Mouse (Mus musculus) CH12F3 (cell line): ENCODE data around the gene 4930544G11Rik.

Experiments
- in situ Hi-C: fragments of 300-500 bp; cut with MboI; formaldehyde crosslinking; loops from 2 replicates; pipeline ENCODE4 v1.14.3; 2020; ENCODE audit warnings: low sequenced_read_pairs

4930544G11Rik gene

GRCm38 (mm10) chr6:65952309-65952708 is at the start of gene 4930544G11Rik:
4930544G11Rik (plus strand) TSS chr6:65952609.
- in situ Hi-C loops, result no loop called here

- in situ Hi-C loops, result no loop called here
These were observed 45.7 kb upstream of the 4930544G11Rik start for GRCm38 (mm10) chr6:65906657-65907182.

DNA sequence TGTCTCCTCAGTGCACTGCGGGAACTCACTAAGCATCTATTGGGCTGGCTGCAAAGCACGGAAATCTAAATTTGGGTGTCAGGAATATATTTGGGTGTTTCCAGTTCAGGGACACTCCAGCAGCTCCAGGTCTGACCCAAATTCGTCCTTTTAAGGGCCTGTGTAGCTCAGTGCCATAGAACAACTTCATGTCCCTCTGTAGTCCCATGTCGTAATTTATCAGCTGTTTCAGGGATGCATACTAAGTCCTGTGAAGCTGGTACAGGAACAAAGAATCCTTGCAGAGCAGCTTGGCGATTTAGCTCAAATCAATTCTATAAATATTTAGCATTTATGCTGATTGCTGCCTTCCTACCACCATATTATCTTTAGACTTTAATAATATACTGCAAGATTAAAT is 37.0 kb upstream of the 4930544G11Rik start:
- in situ Hi-C loops, result no loop called here

DNA sequence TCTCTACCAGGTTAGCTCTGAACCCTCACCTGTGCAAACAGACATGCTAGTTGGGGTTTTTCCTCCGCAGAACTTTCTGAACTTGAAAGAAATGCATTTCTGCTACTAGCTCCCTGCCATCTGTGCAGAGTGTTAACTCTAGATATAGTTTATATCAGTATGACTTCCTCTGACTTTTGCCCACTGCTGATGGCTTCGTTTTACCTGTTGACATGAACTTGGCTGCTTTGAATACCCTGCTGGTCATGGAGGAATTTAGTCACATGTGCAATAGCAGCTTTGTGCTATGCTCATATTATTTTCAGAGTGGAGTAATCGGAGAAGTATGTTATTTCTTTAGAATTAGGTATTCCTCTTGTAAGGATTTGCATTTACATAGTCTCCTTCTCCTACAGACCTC is 30.7 kb upstream of the 4930544G11Rik start:
- in situ Hi-C loops, result no loop called here

- in situ Hi-C loops, result no loop called here
These were observed 28.8 kb upstream of the 4930544G11Rik start for GRCm38 (mm10) chr6:65923501-65924084.

GRCm38 (mm10) chr6:65925737-65926333 is 26.6 kb upstream of the 4930544G11Rik start:
- in situ Hi-C loops, result no loop called here

DNA sequence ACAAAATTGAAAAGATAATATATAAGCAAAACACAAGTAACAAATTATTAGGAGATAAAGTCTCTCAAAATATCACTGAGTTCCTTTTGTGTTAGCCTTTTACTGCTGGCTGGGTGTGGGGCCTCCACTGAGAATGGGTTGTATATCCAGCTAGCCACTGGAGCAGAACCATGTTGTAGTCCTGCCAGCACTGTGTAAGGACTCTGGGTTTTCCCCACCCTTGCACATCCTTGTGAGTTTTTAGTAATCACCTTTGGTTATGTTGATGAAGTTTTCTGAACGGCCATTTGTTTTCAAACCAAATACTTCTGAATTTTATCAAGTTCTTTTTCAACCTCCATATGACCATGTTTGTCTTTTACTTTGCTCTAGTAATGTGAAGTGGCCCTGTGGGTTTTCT is 21.9 kb upstream of the 4930544G11Rik start:
- in situ Hi-C loops, result no loop called here

DNA sequence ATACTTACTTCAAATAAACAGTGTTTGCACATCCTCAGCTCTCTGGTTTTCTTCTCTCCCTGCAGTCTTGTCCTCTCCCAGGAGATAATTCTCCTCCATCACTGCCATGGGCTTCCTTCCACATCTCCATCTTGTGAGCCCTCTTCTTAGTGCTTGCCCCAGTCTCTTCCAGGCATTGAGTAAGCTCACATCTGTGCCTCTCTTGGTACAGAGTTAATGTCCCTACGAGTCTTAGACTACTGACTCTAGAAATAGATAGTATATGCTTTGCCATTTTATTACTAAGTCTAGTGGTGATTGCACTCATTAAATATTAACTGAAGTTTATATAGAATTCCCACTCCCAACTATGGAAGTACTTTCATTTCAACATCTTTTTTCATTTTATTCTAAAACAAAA is 19.6 kb upstream of the 4930544G11Rik start:
- in situ Hi-C loops, result no loop called here

DNA sequence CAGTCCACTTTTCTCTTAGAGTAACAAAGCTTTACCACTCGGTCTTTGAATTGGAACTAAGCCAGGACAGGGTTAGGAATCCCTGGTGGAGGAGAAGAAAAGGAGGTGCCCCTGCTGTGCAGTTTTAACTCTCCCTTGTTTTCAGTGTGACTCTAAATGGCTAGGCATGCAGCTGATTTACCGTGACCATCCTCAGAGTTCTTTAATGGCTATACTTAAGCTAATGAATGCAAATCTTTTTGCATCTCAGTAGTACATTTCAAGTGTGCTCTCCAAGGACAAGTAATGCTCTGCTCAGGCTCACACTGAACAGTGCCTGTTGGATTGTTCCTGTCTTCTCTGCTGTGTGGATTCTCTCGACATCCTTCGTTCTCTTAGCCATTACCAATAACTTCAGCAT is 19.2 kb upstream of the 4930544G11Rik start:
- in situ Hi-C loops, result no loop called here

DNA sequence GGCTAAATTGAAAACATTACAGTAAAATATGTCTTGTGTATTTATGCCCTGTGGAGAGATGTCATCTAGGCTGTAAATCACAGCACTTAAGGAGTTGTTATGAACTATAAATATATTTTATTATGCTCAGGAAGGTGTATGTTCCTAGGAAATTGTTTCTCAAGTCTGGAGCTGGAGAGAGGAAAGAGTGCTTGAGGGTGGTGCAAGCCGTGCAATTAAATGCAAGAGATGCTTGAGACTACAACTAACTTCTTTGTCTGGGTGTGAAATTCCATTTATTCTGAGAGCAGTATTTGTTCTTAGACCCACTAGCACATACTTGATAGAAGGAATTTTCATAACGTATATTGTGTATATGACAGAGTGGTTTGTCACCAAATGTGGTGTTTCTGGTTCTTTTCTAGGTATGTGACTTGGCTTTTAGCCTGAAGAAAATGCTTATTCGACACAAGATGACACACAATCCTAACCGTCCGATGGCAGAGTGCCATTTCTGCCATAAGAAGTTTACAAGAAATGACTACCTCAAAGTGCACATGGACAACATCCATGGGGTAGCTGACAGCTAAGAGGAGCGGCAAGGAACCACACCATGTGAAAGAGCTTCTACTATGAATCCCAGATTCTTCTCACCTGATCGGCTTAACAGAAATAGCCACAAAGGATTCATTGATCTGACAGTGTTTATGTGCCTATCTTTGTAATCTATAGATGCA is 16.7 kb upstream of the 4930544G11Rik start:
- in situ Hi-C loops, result no loop called here

DNA sequence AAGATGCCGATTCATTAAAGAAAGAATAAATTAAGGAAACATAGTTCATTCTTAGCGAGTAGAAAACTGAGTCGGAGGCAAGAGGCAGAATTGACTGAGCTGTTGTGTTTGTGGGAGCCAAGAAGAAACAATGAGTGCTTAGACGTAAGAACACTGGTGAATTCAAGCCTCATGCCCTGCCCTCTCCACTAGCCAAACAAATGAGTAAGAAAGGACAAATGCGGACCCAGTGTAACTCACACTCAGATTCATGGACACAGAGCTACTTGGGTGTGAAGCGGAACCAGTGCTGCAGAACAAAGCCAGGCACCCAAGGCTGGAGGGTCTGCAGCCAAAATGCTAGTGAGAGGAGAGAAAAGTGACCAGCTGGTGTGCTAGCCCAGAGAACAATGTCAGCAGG is 1.9 kb upstream of the 4930544G11Rik start:
- in situ Hi-C loops, result no loop called here

DNA sequence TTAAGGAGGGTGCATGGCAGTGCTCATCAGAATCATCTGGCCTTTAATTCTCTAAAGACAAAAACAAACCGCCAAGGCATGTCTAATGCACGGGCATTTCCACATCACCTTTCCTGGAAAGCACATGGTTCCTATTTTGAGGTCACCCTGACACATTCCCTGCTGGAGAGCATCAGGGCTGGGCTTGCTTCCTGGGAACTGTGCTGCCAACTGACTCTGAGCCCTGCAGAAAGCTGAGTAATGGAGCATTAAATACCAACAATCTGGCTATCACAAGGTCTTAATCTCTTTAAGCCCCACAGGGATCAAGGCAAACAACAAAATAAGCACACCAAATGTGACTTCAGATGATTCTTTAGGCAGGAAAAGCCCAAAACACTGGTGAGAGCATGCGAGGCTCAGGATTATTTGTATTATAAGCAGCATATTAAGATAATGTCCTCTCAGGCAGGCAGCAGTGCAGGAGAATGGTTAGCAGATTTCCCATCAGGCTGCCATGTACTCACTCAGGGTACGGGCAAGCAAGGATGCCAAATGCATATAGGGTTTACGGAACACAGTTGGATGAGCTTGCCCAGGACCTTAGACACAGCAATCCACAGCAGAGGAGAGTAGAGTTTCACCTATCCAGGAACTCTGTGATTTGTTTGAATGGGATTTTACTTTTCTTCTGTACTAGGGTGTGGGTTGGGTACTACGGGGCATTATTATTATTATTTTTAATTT is 17.1 kb downstream of the 4930544G11Rik start:
- in situ Hi-C loops, result no loop called here

- in situ Hi-C loops, result no loop called here
These were observed 18.0 kb downstream of the 4930544G11Rik start for GRCm38 (mm10) chr6:65970410-65970809.

DNA sequence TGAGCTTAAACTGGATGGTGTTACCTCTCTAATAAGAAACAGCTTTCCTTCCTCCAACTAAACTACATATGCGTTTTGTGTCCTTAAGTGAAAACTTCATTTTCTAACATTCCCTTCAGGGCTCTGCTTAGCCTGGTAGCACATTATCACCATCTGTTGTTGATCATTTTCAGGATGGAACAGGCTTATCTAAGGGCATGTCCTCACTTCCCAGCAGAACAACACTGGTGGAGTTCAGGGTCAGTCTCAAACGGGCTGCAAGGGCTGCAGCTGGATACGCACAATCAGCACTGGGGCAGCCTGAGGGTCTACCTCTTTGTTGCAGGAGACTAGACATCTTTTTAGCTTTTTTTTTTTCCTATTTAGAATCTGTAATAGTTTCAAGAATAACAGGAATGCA is 39.7 kb downstream of the 4930544G11Rik start:
- in situ Hi-C loops, result no loop called here

- in situ Hi-C loops, result no loop called here
These were observed 45.9 kb downstream of the 4930544G11Rik start for GRCm38 (mm10) chr6:65998343-65998742.
